In the genomic region with DNA sequence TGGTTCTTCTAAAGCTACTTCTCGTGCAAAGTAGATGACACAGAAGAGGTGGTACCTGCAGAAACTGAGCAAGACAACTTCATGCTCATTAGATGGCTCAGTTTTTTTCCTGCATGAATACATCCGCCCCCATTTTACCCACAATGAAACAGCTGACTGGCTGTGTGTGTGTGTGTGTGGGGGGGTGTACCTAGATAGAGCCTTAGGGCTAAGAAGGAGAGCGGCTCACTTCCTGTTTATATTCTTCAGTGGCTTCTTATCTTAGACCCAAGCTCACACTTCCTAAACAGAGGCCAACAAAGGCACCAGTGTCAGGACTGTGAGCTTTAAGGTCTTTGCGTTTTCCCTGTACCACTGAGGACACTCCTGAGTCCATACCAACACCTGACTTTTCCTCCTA, we compare ENCODE assay signal across 9 mouse cellular contexts. TPM values are rescaled to one million over a fixed set of nuclear protein-coding genes. Genes with fewer than 3 reads are reported as not detected.
DNase-seq lines count a peak whose midpoint lies in the region; ATAC-seq lines count a peak whose summit lies in the region.
"Had no signal": no experiment of that assay in that cellular context is flagged by ENCODE, and none has a peak within 500 bp of the region (broad histone marks: within the 10 kb centered on the region; RNA-seq: fewer than 3 reads in every experiment).

No protein-coding gene starts in this region.

- WGBS in heart, embryonic 12.5 days = 43% methylated on average over 4 of the region's 4 CpGs

- H3K4me3 ChIP-seq in heart, embryonic 12.5 days = no peak overlapping the region
- H3K4me3 ChIP-seq: limb, embryonic 10.5 days had no signal

- no peak overlapping the region for H3K27ac ChIP-seq in heart, embryonic 12.5 days (ENCODE audit: poor library complexity, severe bottlenecking)
- H3K27ac ChIP-seq: limb, embryonic 10.5 days had no signal

- H3K9ac ChIP-seq in heart, embryonic 12.5 days = no peak overlapping the region

- no peaks in the 10 kb centered on the region for H3K9me3 ChIP-seq in heart, embryonic 12.5 days (replicated peaks)
- H3K9me3 ChIP-seq: limb, embryonic 10.5 days had no signal

- H3K4me1 ChIP-seq in heart, embryonic 12.5 days (replicated peaks) = 0 out of 2 replicates have a peak, but pooled peaks cover 7% of the 10 kb centered on the region

- no peak overlapping the region for H3K4me2 ChIP-seq in heart, embryonic 12.5 days

- ATAC-seq in common myeloid progenitor, adult 5-6 weeks (replicated peaks; ENCODE audit: low read depth, poor library complexity, severe bottlenecking) = peak; percentile 62
- no peak for ATAC-seq in heart, embryonic 12.5 days (ENCODE audit: insufficient number of reproducible peaks, low FRiP score)
- ATAC-seq: forebrain, embryonic 16.5 days had no signal

- DNase-seq in CD8-positive naive resting alpha-beta T cell, adult 2 months (ENCODE audit: low read depth in 2 of 2, low spot score in 2 of 2) = peak; percentile 53 to 75
- peak; percentile 20 to 37 for DNase-seq in lung, postnatal 4 days
- DNase-seq in thymus, postnatal 0 days (ENCODE audit: low spot score) = peak; percentile 87
- DNase-seq in gastrocnemius, postnatal 10 days = no peak
- no peak for DNase-seq in left cerebral cortex, adult 9 months (ENCODE audit: low spot score in 2 of 2)

- no peaks in the 10 kb centered on the region for H3K36me3 ChIP-seq in heart, embryonic 12.5 days
- H3K36me3 ChIP-seq: limb, embryonic 10.5 days had no signal

- no peaks in the 10 kb centered on the region for H3K27me3 ChIP-seq in heart, embryonic 12.5 days (replicated peaks)

RNA-seq across cellular contexts. Expression of a gene that starts 4.9 kb away (rescaled TPM):
- total RNA-seq in common myeloid progenitor, adult 5-6 weeks (2017) = 282 and 405 TPM in 2 replicates
- polyA plus RNA-seq in thymus, postnatal 0 days (2015; fragmentation: Nextera tagmentation; extraction: Ambion mirVana) = 485 and 530 TPM in 2 replicates
- total RNA-seq in gastrocnemius, postnatal 10 days (2021) = 100 to 1,000 TPM; 131 to 166 TPM
- 186 and 199 TPM in 2 replicates for polyA plus RNA-seq in heart, embryonic 12.5 days (2016; fragmentation: Nextera tagmentation; extraction: Ambion mirVana)

RNA-seq across cellular contexts. Expression of a gene that starts 29.7 kb away (rescaled TPM):
- 45.4 and 46.0 TPM in 2 replicates for total RNA-seq in common myeloid progenitor, adult 5-6 weeks (2017)
- polyA plus RNA-seq in thymus, postnatal 0 days (2015; fragmentation: Nextera tagmentation; extraction: Ambion mirVana) = 1,245 and 1,274 TPM in 2 replicates
- total RNA-seq in gastrocnemius, postnatal 10 days (2021) = 100 to 1,000 TPM; 149 to 190 TPM
- polyA plus RNA-seq in heart, embryonic 12.5 days (2016; fragmentation: Nextera tagmentation; extraction: Ambion mirVana) = 860 and 874 TPM in 2 replicates

Comparison
In these comparisons a context has a peak if more than half of its experiments do, and no peak if none do; other contexts are left out.
1. DNase-seq: peak in CD8-positive naive resting alpha-beta T cell, adult 2 months (2 of 2), lung, postnatal 4 days (2 of 2) and thymus, postnatal 0 days (single experiment); none in gastrocnemius, postnatal 10 days (single experiment) and left cerebral cortex, adult 9 months (0 of 2).